Mouse (Mus musculus): ENCODE data around the gene Acta2. TPM values are rescaled to one million over a fixed set of nuclear protein-coding genes. Genes with fewer than 3 reads are reported as not detected.

Acta2 gene
- polyA plus RNA-seq, 1 experiment from 2014 or later = 114 TPM

- ATAC-seq (ENCODE audit: insufficient number of reproducible peaks, insufficient read depth, low FRiP score, low TSS enrichment) = peak; percentile 93
- Histone ChIP-seq H3K4me1 (0 out of 2 replicates have a peak, but pooled peaks cover 6% of the 10 kb centered on the region), H3K4me3 (peak within 1 kb of the TSS; percentile 38), H3K36me3 (no peaks in the 10 kb centered on the region), H3K27me3 (0 out of 2 replicates have a peak, but pooled peaks cover 3% of the 10 kb centered on the region), H3K9ac (peak within 1 kb of the TSS; percentile 25), H3K4me2 (replicated peaks) (peak within 1 kb of the TSS; percentile 80), H3K9me3 (no peaks in the 10 kb centered on the region), H3K27ac (no peak within 1 kb of the TSS)
- WGBS = 5% methylated on average over 19 of the region's 19 CpGs
These were observed 34.8 kb upstream of the Acta2 start, which contains the start of gene Fas for GRCm38 (mm10) chr19:34289948-34290789. TSS of gene Fas (plus strand) at chr19:34290666.

GRCm38 (mm10) chr19:34288696-34289095 is 33.3 kb upstream of the Acta2 start:
- no peak overlapping the region for H3K27ac ChIP-seq
- H3K4me1 ChIP-seq = 0 out of 2 replicates have a peak, but pooled peaks cover 6% of the 10 kb centered on the region
- H3K27me3 ChIP-seq = 0 out of 2 replicates have a peak, but pooled peaks cover 3% of the 10 kb centered on the region
- no peaks in the 10 kb centered on the region for H3K36me3 ChIP-seq
- no peak for ATAC-seq (ENCODE audit: insufficient number of reproducible peaks, insufficient read depth, low FRiP score, low TSS enrichment)
- H3K4me2 ChIP-seq (replicated peaks) = no peak overlapping the region
- H3K4me3 ChIP-seq = no peak overlapping the region
- WGBS = 96% methylated on average over 1 of the region's 1 CpGs
- H3K9me3 ChIP-seq = no peaks in the 10 kb centered on the region
- H3K9ac ChIP-seq = no peak overlapping the region

GRCm38 (mm10) chr19:34287656-34288415 is 32.4 kb upstream of the Acta2 start:
- ATAC-seq (ENCODE audit: insufficient number of reproducible peaks, insufficient read depth, low FRiP score, low TSS enrichment) = no peak

GRCm38 (mm10) chr19:34287221-34287620 is 31.8 kb upstream of the Acta2 start:
- no peak for ATAC-seq (ENCODE audit: insufficient number of reproducible peaks, insufficient read depth, low FRiP score, low TSS enrichment)
- H3K27me3 ChIP-seq = no peaks in the 10 kb centered on the region

More at GRCm38 (mm10) chr19:34287656-34288415, 32.4 kb upstream of the Acta2 start:
- WGBS = 74% methylated on average over 13 of the region's 13 CpGs
- Histone ChIP-seq H3K36me3 (no peaks in the 10 kb centered on the region), H3K4me3 (no peak overlapping the region), H3K9ac (no peak overlapping the region), H3K4me2 (replicated peaks) (no peak overlapping the region), H3K4me1 (0 out of 2 replicates have a peak, but pooled peaks cover 6% of the 10 kb centered on the region), H3K9me3 (no peaks in the 10 kb centered on the region), H3K27ac (no peak overlapping the region), H3K27me3 (0 out of 2 replicates have a peak, but pooled peaks cover 3% of the 10 kb centered on the region)

GRCm38 (mm10) chr19:34284826-34285225 is 29.4 kb upstream of the Acta2 start:
- H3K9ac ChIP-seq = no peak overlapping the region
- H3K36me3 ChIP-seq = no peaks in the 10 kb centered on the region
- H3K27ac ChIP-seq = no peak overlapping the region
- ATAC-seq (ENCODE audit: insufficient number of reproducible peaks, insufficient read depth, low FRiP score, low TSS enrichment) = no peak
- no peaks in the 10 kb centered on the region for H3K9me3 ChIP-seq
- H3K4me1 ChIP-seq = no peaks in the 10 kb centered on the region
- H3K4me2 ChIP-seq (replicated peaks) = no peak overlapping the region
- no peaks in the 10 kb centered on the region for H3K27me3 ChIP-seq
- WGBS = 46% methylated on average over 2 of the region's 2 CpGs
- no peak overlapping the region for H3K4me3 ChIP-seq

More at GRCm38 (mm10) chr19:34287221-34287620, 31.8 kb upstream of the Acta2 start:
- Histone ChIP-seq H3K4me3 (no peak overlapping the region), H3K27ac (no peak overlapping the region), H3K36me3 (no peaks in the 10 kb centered on the region), H3K4me2 (replicated peaks) (no peak overlapping the region), H3K9me3 (no peaks in the 10 kb centered on the region), H3K4me1 (0 out of 2 replicates have a peak, but pooled peaks cover 6% of the 10 kb centered on the region), H3K9ac (no peak overlapping the region)

GRCm38 (mm10) chr19:34284383-34284782 is 29.0 kb upstream of the Acta2 start:
- Histone ChIP-seq H3K4me3 (no peak overlapping the region), H3K27me3 (no peaks in the 10 kb centered on the region), H3K27ac (no peak overlapping the region), H3K9me3 (no peaks in the 10 kb centered on the region), H3K36me3 (no peaks in the 10 kb centered on the region), H3K4me1 (no peaks in the 10 kb centered on the region), H3K4me2 (replicated peaks) (no peak overlapping the region), H3K9ac (no peak overlapping the region)
- WGBS = 65% methylated on average over 10 of the region's 10 CpGs
- ATAC-seq (ENCODE audit: insufficient number of reproducible peaks, insufficient read depth, low FRiP score, low TSS enrichment) = no peak

- H3K9ac ChIP-seq = no peak overlapping the region
- no peak overlapping the region for H3K27ac ChIP-seq
- no peaks in the 10 kb centered on the region for H3K4me1 ChIP-seq
- H3K4me3 ChIP-seq = no peak overlapping the region
- H3K36me3 ChIP-seq = no peaks in the 10 kb centered on the region
- WGBS = 83% methylated on average over 6 of the region's 6 CpGs
- no peak for ATAC-seq (ENCODE audit: insufficient number of reproducible peaks, insufficient read depth, low FRiP score, low TSS enrichment)
- H3K9me3 ChIP-seq = no peaks in the 10 kb centered on the region
- no peaks in the 10 kb centered on the region for H3K27me3 ChIP-seq
- no peak overlapping the region for H3K4me2 ChIP-seq (replicated peaks)
These were observed 28.2 kb upstream of the Acta2 start for GRCm38 (mm10) chr19:34283614-34284013.

GRCm38 (mm10) chr19:34278078-34278477 is 22.7 kb upstream of the Acta2 start:
- Histone ChIP-seq H3K9me3 (no peaks in the 10 kb centered on the region), H3K4me1 (no peaks in the 10 kb centered on the region), H3K36me3 (no peaks in the 10 kb centered on the region), H3K4me3 (no peak overlapping the region), H3K4me2 (replicated peaks) (no peak overlapping the region), H3K27ac (no peak overlapping the region), H3K9ac (no peak overlapping the region), H3K27me3 (no peaks in the 10 kb centered on the region)
- no peak for ATAC-seq (ENCODE audit: insufficient number of reproducible peaks, insufficient read depth, low FRiP score, low TSS enrichment)
- WGBS = 73% methylated on average over 3 of the region's 3 CpGs

GRCm38 (mm10) chr19:34273073-34273472 is 17.7 kb upstream of the Acta2 start:
- Histone ChIP-seq H3K9ac (no peak overlapping the region), H3K27ac (no peak overlapping the region), H3K9me3 (no peaks in the 10 kb centered on the region), H3K36me3 (no peaks in the 10 kb centered on the region), H3K4me1 (no peaks in the 10 kb centered on the region), H3K27me3 (no peaks in the 10 kb centered on the region), H3K4me2 (replicated peaks) (no peak overlapping the region), H3K4me3 (no peak overlapping the region)
- no peak for ATAC-seq (ENCODE audit: insufficient number of reproducible peaks, insufficient read depth, low FRiP score, low TSS enrichment)
- 100% methylated on average over 1 of the region's 1 CpGs for WGBS

GRCm38 (mm10) chr19:34270824-34271464 is 15.6 kb upstream of the Acta2 start:
- ATAC-seq (ENCODE audit: insufficient number of reproducible peaks, insufficient read depth, low FRiP score, low TSS enrichment) = no peak
- Histone ChIP-seq H3K9ac (no peak overlapping the region), H3K9me3 (no peaks in the 10 kb centered on the region), H3K36me3 (no peaks in the 10 kb centered on the region), H3K4me2 (replicated peaks) (no peak overlapping the region), H3K27me3 (no peaks in the 10 kb centered on the region), H3K27ac (no peak overlapping the region), H3K4me1 (no peaks in the 10 kb centered on the region), H3K4me3 (no peak overlapping the region)
- WGBS = 93% methylated on average over 13 of the region's 13 CpGs

GRCm38 (mm10) chr19:34270106-34270726 is 14.8 kb upstream of the Acta2 start:
- Histone ChIP-seq H3K9ac (no peak overlapping the region), H3K36me3 (no peaks in the 10 kb centered on the region), H3K4me1 (no peaks in the 10 kb centered on the region), H3K27me3 (no peaks in the 10 kb centered on the region), H3K4me3 (no peak overlapping the region), H3K27ac (no peak overlapping the region), H3K4me2 (replicated peaks) (no peak overlapping the region), H3K9me3 (no peaks in the 10 kb centered on the region)
- no peak for ATAC-seq (ENCODE audit: insufficient number of reproducible peaks, insufficient read depth, low FRiP score, low TSS enrichment)
- WGBS = 88% methylated on average over 11 of the region's 11 CpGs

Measured in embryonic facial prominence, embryonic 12.5 days (tissue).